Mouse (Mus musculus) ES-E14 (cell line): Measurements from ENCODE around the gene Wdr53.

Experiments used
- CHD2 ChIP-seq: IDR thresholded peaks from 2 replicates; pipeline ENCODE4 v1.6.1; 2014; ENCODE audit warnings: mild to moderate bottlenecking, low read depth, low read length, inconsistent platforms
- HCFC1 ChIP-seq: IDR thresholded peaks from 2 replicates; pipeline ENCODE4 v1.6.1; 2012; ENCODE audit warnings: low read length, inconsistent platforms, borderline replicate concordance; ENCODE audit not compliant: insufficient read depth
- ZC3H11A ChIP-seq: IDR thresholded peaks from 2 replicates; pipeline ENCODE4 v1.6.1; 2012; ENCODE audit warnings: low read depth, mild to moderate bottlenecking, inconsistent platforms, low read length, borderline replicate concordance
- ZNF384 ChIP-seq: IDR thresholded peaks from 2 replicates; pipeline ENCODE4 v1.6.1; 2012; ENCODE audit warnings: low read depth, low read length, inconsistent platforms

DNA sequence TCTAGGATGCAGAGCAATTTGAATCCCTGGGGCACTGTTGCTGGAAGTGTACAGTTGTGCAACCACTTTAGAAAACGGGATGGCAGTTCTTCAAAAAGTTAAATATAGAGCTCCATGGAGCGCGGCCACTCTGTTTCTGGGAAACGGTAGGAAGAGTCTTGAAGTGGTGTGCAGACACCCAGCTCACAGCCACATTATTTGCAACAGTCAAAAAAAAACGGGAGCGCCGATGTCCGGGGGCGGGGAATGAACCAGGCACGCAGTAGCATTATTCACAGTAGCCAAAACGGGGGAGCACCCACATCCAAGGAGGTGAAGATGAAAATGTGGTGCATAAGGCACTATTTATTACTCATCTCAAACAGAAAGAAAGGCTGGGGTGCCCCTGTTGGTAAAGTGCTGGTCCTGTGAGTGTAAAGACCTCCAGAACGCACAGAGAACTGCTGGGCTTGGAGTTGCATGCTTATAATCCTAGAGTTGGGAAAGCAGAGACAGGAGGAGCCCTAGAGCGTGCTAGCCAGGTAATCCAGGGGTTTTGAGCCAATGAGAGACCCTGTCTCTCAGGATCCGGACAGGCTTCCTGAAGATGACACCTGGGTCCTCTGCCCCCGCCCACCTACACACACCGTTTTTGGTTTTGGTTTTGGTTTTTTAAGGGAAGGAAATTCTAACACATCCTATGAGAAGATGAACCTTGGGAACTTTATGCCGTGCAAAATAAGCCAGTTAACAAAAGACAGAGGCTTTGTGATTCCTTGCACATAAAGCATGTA is 32.0 kb upstream of the Wdr53 start:
- TF ChIP-seq CHD2 (no peak), ZNF384 (no peak), ZC3H11A (no peak), HCFC1 (no peak)
